Mouse (Mus musculus): ENCODE data around the gene Treh.

Treh gene

DNA sequence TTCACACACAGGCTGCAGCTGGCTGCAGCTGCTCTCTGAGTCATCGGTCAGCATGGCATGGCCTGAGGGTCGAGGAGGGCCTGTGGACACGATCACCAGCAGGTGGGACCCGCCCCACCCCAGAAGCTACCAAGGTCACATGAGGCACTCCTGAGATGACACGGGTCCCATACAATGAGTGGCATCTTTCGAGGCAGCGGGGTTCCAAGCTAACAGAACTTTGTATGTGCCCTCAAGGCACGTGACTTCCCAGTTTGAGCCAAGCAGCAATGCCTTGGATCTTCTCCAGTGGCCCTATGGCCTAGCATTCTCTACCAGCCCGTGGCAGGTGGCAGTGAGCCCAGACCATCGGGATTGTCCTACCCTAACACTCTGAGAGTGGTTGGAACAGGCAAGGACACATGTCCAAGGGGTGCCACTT, 44.8 kb downstream of the Treh start:
- DNase-seq: peak; percentile 96

DNA sequence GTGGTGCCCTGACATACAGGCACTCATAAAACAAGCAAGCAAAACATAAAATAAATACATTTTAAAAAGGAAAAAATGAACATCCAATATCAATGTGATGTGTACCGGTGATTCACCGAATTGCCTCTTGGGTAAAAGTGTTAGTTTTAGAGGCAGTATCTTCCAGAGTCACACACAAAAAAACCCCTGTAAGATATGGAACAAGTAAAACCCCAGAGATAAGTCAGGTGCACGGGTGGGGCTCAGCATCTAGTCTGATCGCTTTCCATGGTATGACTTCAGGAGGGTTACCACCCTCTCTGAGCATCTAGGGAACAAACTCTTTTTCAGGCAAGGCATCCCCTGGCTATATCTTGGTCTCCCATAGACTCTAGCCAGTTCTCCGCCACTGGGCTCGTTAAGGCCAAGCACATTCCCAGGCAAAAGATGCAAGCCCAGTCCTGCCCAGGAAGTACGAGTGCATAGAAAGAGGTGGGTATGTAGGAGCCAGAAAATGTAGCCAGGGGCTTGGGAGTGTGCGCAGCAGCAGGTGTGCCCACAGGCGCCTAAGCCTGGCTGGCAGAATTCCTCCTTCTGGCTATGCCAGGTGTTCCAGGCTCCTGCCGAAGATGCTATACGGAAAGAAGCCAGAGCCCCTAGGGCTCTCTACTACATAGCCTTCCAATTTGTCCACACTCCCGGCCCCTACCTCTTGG, 46.1 kb downstream of the Treh start:
- peak; percentile 75 for DNase-seq

DNA sequence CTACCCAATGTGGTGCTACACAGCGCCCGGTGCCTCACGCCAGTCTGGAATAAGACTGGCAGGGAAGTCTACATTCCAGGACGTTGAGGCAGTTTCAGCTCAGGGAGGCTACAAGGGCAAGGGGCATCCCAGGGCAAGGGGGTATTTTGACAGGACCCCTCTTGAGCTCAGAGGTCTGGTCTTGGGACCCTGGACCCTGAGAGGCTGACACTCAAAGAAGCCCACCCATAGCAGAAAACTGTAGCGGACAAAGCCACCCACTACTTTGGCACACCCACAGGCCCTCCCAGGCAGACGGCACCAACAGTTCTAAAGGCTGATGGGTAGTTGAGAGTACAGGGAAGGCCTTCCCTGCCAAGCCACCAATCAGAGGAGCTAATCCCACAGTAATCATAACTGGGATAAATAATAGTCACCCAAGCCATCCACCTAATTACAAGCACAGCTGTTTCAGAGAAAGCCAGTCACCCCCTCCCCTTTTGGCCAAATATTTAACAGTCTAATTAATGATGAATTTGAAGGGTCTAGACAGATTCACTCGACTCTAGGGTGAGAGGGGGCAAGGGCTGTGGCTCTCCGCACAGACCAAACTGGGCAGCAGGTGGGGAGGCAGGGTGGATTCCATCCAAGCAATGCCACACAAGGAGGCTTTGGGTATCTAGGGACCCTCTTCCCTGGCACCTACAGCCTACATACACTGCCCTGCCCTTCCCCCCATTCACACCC, 46.8 kb downstream of the Treh start:
- no peak for DNase-seq

DNA sequence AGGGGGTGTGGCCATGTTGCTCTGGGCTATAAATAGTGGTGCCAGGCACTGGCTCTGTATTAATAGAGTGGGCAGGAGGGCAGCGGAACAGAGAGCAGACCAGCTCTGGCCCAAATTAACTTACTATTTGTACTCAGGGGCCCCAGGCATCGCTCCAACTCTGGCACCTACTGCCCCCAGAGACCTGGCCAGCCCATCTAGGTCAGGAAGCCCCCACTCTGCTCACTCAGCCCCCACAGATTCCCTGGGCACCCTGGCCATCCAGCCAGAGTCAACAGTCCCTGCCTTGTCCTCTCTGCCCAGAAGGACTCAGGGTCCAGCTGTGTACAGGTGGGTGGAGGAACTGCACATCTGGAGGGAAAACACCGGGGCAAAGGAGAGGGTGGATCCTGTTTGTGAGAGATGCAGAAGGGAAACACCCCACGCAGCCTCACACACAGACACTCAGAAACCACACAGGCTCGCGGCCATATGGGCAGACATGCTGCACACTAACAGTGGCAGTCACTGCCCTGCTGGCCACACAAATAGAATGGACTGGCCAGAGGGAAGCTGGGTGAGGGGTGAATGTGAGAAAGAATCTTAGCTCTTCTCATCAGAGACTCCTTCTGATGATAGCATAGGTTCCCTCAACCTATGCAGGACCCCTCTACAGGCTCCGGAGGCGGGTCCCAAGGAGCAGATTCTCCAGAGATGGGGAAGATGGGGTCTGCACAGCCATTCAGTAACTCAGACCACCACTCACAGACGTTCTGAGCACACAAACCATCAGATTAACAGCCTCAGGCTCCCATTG, 47.5 kb downstream of the Treh start:
- peak; percentile 78 for DNase-seq

DNA sequence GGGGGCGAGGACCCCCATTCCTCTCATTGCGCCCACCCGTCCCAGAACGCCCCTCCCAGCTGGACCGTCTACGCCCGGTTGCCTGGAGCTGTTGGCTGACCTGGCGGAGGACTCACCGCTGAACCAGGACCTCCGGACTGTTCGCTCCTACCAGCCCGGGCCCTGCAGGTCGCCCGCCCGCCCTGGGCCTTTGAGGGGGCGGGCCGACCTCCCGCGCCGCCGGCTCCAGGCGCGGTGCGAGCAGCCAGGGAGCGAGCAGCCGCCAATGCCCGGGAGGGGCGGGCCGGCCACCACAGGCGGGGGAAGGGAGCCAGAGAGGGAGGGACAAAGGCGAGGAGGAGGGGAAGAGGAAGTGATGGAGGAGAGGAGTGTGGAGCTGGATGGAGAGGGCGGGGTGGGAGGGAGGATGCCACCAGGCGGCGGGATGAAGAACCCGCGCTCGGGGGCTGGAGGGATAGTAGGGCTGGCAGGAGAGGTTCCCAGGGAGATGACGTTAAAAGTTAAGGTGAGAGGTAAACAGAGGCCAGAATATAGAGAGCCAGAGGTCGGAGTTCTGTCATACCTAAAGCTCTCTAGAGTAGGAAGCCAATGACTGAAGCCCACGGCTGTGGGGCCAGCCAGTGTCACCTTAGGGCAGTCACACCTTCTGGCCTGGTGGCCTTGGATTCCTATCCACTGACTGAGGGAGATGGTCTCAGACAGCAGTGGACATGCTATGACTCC, 48.3 kb downstream of the Treh start:
- DNase-seq: peak; percentile 94

DNA sequence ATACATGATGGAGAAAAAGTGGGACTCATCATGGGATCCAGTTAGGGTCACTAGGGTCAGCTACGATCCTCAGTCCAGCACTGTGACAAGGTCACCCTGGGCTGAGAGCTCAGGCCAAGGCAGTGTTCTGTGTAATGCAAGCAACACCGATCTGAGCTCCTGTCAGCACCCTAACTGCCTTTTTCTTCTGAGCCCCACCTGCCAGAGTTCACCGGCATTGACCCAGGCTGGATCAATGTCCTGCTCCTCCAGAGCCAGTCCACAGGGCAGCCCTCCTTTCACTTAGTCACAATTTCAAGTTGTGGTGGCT, 48.8 kb downstream of the Treh start:
- no peak for DNase-seq

DNA sequence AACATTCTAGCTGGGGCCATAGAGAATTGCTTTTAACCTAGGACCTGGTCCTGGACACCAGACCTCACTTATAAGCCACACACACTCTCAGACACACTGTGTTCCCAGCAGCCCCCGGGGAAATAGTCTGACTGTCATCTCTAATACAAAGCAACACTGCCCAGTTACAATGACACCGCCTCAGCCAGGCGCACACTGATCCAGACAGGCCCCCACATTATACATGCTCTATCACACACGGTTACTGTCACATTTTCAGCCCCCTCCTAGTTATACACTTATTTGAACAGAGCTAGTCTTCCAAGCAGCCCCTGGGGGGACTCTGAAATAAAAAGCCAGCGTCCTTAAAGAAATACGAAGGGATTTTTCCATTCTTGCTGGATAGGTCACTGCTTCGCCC, 49.5 kb downstream of the Treh start:
- no peak for DNase-seq

DNA sequence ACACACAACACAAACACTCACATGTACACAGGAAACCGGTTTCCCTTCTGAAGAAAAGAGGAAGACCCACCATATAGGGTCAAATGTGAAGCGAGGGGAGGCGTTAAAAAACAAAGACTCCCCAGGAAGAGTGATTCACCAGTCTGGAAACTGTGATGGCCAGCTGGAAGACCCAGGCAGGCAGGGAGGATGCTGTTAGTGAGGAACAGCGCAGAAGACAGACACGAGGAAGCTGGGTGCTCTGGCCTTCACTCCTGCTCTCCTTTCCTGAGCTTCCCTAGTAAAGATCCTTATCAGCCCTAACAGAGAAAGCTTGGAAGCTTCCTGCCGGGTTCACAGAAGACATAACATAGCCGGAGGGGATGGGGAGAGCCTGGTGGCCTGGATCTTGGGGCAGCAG, 50.0 kb downstream of the Treh start:
- DNase-seq: no peak

DNA sequence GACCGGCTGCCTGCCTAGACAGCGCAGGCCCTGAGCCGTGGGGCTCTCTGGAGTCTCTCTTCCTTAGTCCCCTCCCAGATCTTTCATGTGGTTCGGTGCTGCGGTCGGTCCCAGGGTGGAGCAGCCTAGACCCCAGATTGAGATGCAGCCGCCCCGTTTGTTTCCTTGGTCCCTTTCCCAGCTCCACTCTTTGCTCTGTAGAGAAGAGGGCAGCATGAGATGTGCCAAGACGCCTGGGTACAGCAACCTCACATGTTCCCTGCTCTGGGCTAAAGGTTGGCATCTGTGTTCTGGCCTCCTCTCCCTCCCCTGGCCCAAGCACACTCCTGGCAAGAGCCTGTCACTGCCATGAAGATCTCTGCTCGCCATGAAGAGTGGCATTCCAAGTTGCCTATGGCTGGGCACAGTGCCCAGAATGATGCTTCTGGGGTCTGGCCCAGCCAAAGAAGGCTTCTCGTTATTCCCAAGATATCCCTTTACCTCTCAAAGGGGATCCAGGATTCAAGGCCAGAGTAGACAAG, 50.5 kb downstream of the Treh start:
- DNase-seq: no peak

DNA sequence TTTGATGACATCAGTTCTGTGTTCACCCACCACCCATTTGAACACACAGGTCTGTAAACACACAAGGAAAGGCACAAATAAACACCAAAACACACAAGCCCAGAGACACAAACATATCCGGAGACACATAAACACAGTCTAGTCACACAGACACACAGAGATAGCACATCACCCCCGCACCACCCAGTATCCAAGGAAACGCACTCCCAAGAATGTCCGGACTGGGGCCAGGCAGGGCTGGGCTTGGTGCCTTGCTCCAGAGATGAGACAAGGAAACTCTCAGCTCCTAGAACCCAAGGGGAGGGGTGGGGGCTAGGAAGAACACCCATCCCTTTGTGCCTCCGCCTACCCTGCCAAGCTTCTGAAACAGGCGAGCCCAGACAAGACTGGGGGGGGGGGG, 51.2 kb downstream of the Treh start:
- DNase-seq: no peak

DNA sequence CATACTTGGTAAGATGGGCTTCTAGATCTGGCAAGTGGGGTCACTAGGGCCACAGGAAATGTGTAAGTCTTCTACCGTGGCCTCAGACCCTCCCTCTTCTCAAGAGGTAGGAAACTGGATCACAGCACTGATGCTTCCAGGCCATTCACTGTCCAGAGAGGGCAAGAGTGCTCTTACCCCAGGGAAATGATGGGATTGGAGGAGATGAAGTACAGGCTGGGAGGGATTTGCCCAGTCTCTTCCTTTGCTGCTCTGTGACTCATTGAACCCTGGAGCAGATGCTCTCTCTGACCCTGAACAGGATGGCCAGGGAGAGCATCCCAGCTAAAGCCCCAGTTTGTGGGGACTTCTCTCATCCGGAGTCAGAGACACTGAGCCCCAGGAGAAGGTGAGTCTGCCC, 51.6 kb downstream of the Treh start:
- DNase-seq: no peak

DNA sequence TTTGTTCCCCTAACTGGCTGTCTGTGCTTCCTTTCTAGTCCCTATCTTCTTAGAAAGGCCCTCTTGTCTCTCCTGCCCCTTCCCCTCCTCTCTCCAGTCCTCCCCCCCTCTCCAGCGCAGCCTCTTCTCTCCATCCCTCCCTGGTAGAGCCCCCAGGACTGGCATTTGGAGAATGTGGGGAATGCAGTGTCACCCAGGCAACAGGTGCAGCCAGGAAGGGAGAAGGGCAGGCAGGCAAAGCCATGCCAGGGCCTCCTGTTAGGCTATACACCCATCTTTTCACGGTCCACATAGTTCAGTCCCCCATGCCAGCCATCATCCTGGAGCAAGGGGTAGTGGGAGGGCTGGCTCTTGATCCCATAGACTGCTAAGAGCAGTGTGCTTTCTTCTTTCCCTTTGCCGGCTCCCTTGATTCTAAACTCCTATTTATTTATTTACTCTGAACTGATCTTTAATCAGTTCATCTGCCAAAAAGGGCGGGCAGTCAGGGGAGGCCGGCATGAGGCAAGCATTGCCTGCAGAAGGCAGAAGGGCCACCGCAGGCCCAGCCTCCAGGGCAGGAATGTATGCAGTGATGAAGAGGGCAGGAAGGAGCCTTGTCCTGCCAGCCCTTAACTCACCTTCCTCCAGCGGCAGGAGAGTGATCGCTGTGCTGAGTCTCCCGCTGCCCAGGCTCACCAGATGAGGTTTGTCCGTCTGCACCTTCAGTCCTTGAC, 53.6 kb downstream of the Treh start:
- DNase-seq: no peak

DNA sequence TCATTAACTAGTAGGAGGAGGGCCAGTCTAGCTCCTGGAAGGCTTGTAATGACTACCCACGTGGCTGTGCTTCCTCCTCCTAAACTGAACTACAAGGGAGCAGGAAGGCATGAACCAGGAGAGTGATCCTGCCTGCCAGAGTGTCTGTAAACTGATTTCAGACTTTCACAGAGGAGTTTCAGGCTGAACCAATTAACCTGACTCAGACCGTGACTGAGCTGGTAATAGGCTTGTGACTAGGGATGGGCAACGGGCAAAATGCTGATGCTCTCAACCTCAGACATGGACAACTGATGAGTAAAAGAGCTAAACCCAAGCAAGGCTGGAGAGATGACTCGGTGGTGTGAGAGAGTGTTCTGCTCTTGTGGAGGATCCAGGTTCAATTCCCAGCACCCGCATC, 54.4 kb downstream of the Treh start:
- DNase-seq: no peak

DNA sequence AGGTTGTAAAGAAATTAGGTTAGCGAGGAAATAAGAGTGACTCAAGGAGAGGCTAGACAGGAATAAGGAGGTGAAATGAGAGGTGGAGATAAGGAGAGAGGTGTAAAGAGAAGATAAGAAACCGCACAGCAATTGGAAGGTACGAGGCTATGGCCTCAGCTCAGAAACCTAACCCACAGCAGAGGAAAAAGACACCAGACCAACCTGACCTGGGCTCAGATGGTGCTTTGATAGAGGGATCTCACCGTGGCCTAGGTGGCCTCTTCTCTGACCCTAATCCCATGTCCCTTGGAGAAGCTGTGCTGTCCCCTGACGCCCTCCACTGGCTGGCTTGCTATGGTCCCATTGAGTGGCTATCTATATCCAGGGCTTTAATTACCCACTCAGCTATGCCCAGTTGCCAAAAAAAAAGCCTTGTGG, 59.1 kb downstream of the Treh start:
- DNase-seq: no peak

DNA sequence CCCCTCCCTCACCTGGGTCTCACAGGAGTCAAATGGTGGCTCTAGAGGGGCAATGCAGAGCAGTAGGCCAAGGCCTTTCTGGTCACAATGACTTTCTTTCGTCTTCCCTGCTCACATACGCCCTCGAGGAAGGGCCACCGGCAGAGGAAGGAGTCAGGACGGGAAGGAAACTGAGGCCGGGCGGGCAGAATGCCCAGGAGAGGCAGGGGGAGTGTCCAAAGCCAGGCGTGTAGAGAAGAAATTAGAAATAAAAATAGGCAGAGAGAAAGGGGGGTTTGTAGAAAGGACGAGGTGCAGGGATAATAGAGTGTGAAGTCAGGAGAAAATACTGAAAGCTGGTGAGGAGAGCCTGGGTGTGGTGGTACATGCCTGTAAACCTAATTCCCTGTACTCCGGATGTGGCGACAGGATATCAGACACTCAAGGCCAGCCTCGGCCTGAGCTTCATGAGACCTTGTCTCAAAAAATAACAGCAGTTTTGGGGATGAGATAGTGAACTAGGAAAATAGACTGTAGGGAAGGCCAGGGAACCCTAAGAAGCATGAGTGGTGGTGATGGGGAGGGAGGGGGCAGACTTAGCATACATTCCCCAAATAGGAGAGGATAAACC, 60.0 kb downstream of the Treh start:
- peak; percentile 18 for DNase-seq

DNA sequence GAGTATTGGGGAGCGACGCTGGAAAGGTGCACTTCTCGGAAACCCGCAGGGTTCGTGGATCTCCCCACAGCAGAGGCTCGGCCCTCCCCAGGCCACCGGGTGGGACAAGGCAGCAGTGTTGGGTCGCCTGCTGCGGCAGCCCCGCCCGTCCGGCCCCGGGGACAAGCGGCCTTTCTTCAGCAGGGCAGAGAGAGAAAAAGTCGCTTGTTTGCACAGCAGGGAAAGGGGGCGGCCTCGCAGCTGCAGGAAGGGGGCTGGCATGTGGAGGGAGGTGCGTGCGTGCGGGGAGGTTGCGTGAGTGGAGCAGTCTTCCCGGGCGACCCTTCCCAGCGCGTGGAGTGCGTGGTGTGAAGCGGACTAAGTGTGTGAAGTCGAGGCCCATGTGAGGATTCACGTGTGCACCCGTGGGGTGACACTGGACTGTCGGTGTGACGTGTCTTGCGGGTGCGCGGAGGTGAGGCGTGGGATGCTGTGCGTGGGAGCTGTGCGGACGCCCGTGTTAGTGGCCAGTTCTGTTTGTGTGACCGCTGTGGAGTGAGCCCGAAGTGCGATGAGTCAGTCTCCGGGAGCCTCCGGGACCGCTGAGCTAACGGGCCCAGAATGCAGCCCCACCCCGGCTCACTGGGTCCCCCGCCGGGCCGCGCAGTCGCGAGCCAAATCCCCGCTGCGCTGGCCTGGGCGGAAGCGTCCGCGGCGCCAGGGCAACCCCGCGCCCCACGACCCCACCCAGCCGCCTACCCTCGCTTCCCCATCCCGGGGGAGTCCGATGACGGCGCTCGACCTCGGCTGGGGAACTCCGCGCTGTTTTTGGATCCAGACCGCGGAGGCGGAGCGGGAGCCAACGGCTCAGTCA, 60.9 kb downstream of the Treh start:
- DNase-seq: peak; percentile 44

DNA sequence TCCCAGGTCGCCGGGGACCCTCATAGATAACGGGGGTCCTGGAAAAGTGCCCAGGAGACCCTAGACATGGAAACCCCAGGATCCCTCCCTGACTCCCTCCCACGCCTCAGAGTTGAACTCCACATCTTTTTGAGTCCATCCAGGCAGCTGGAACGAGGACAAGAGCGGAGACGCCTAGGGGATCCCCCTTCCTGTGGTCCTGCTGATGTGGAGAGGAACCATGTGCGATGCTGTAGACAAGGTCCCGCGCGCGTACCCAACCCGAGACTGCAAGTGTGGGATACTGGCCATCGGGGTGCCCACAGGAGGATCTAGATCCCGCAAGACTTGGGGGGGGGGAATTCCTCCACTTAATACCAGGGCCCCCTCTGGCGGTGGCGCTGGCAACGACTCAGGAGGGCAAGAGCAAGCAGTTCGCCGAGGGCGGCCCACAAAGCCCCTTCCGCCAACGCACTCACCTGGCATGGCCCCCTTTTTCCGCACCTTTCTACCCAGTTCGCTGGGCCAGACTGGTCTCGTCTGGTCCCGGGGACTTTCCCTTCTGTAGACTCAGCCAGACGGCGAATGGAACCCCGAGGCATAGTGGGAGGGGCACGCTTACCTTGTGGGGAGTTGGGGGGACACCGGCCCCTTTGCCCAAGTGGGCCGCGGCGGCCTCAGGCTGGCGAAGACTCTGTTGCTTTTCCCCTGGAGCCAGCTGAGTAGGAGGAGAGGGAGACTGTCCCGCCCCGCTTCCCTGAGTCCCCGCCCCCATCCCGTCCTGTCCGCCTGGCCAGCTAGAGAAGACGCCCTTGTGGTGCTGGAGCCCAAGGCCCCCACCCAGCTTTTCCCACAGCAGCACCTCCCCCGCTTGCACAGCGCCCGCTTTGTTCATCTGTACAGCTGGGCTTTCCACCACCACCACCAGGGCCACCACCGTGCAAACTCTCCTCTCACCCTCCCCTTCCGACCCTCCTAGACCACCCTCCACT, 61.8 kb downstream of the Treh start, which contains the start of gene Phldb1:
Gene Phldb1, minus strand, starts transcription at position 675 of the 971 bp plus-strand sequence.
- DNase-seq: peak; percentile 54

DNA sequence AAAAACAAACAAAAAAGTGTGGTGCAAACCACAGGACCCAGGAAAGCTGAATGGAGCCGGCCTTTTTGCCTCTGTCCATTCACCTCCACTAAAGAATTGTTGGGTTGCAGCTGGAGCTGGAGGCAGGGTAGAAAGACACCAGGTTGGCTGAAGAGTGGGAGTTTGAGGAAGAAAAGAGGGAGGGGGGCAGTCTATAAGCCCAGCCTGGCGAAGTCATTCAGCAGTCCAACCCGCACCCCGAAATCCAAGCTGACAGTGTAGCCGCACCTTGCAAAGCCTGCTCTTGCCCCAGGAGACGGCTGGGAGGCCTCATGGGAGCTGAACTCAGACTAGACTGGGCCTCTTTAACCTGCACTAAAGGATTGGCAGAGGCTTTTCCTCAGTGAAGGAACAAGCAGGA, 62.9 kb downstream of the Treh start:
- no peak for DNase-seq
